Mouse (Mus musculus) spleen, adult 2 months (tissue): ENCODE measurements around the gene Evc. TPM values are rescaled to one million over a fixed set of nuclear protein-coding genes. Genes with fewer than 3 reads are reported as not detected.

ENCODE experiments used
- DNase-seq, 2 experiments: peaks; one replicate each; pipeline versions ENCODE4 v3.0.0 to v3.0.0-alpha.2; 2012 to 2021; ENCODE audit warnings: low spot score in 2 of 2, low read depth in 1 of 2
- H3K27ac ChIP-seq: fragments of 200-500 bp; 2 replicates; pipeline ENCODE4 v1.5.1; 2012; ENCODE audit warnings: low read length, inconsistent platforms; ENCODE audit not compliant: insufficient read depth
- H3K27me3 ChIP-seq: fragments of 200-500 bp; 2 replicates; pipeline ENCODE4 v1.6.1; 2012; ENCODE audit warnings: mild to moderate bottlenecking, moderate library complexity, low read length, inconsistent platforms; ENCODE audit not compliant: control insufficient read depth, insufficient read depth
- H3K36me3 ChIP-seq: fragments of 200-500 bp; 2 replicates; pipeline ENCODE4 v1.6.1; 2012; ENCODE audit warnings: mild to moderate bottlenecking, low read length, inconsistent platforms; ENCODE audit not compliant: control insufficient read depth, insufficient read depth
- H3K4me1 ChIP-seq: fragments of 200-500 bp; 2 replicates; pipeline ENCODE4 v1.6.1; 2011; ENCODE audit warnings: inconsistent platforms; ENCODE audit not compliant: control insufficient read depth, insufficient read depth, insufficient read length
- H3K4me3 ChIP-seq: fragments of 200-500 bp; 2 replicates; pipeline ENCODE4 v1.5.1; 2011; ENCODE audit warnings: mild to moderate bottlenecking, inconsistent platforms; ENCODE audit not compliant: insufficient read depth, insufficient read length; ENCODE audit errors: extremely low read depth
- CTCF ChIP-seq: fragments of 200-500 bp; IDR thresholded peaks from 2 replicates; pipeline ENCODE4 v1.5.1; 2011; ENCODE audit warnings: mild to moderate bottlenecking, inconsistent platforms; ENCODE audit not compliant: insufficient read depth, insufficient read length, insufficient replicate concordance; ENCODE audit errors: extremely low read depth
- POLR2A ChIP-seq: fragments of 200-500 bp; IDR thresholded peaks from 2 replicates; pipeline ENCODE4 v1.6.1; 2011; ENCODE audit warnings: low read depth, low read length, inconsistent platforms
- WGBS: fragments of 180-500 bp; shearing (Covaris S2); methylation state at CpG from one replicate; pipeline ENCODE4 v1.1.7; 2018; 5-methylcytosine and 5-hydroxymethylcytosine counted together
- polyA plus RNA-seq: library from polyadenylated mRNA; depleted of rRNA; stranded (reverse); fragments of >200 nt; gene quantifications from 2 replicates; pipeline ENCODE4 v1.2.3, GENCODE M21; 2012

Evc gene
- polyA plus RNA-seq, 1 experiment: 4.5 TPM

DNA sequence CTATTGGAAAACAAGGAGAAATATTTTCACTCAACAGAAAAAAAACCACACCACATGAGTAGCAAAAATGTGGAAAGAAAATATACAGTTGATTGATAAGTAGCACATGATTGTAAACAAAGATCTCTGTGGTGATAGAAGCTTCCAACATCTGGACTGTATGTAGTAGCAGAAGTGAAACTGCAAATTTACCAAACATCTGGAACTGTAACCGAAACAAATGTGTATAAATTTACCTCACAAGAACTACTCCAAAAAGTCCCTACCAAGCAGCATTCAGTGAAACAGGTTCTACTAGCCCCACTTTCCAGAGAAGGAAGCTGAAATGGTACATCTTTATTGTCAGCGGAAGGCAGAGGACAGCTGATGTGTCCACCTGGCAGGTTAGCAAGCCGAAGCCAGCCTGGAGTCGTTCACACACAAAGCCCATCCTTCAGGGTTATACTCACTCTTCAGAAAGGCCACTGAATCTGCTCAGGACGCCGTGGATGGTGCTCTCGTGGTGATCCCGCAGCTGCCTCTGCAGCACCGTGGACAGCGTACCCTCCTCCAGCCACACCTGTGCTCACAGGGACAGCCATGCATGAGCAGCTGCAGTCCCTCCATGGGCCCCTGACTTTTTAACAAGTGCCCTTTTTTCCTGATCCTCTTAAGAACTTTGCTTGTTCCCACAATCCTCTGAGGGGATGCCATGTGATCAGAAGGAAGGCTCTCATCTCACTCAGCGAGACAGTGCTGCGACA, 23.5 kb downstream of the Evc start:
- H3K4me1 ChIP-seq: no peaks in the 10 kb centered on the region
- DNase-seq: no peak
- WGBS: 82% methylated on average over 12 of the region's 12 CpGs
- no peaks in the 10 kb centered on the region for H3K27me3 ChIP-seq
- no peak overlapping the region for H3K4me3 ChIP-seq
- TF ChIP-seq POLR2A: no peak
- no peak for TF ChIP-seq CTCF
- H3K27ac ChIP-seq: no peak overlapping the region
- no peaks in the 10 kb centered on the region for H3K36me3 ChIP-seq

DNA sequence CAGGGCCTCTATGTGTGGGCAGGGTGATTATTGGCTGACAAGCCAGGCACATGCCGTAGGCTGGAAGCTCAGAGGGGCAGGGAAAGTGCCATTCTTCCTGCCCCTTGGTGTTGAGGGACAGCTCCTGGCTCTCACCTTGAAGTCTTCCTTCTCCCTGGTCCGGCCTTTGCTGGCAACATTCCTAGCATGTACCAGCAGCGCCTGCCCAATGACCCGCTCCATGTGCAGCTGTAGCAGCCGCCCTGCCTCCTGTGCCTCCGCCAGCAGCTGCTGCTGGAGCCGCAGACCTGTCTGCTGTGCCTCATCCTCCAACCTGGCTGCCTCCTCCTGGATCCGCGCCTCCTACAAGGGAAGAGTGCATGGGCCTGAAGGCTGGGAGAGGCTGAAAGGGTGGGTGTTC, 26.7 kb downstream of the Evc start:
- TF ChIP-seq POLR2A (no peak), CTCF (no peak)
- no peak for DNase-seq
- Histone ChIP-seq H3K4me3 (no peak overlapping the region), H3K36me3 (no peaks in the 10 kb centered on the region), H3K27me3 (no peaks in the 10 kb centered on the region), H3K27ac (no peak overlapping the region), H3K4me1 (no peaks in the 10 kb centered on the region)
- WGBS: 89% methylated on average over 9 of the region's 9 CpGs

GRCm38 (mm10) chr5:37298370-37298769, 38.3 kb downstream of the Evc start:
- no peak for DNase-seq
- no peaks in the 10 kb centered on the region for H3K27me3 ChIP-seq
- H3K27ac ChIP-seq: no peak overlapping the region
- WGBS: 26% methylated on average over 7 of the region's 7 CpGs
- no peaks in the 10 kb centered on the region for H3K36me3 ChIP-seq
- H3K4me3 ChIP-seq: no peak overlapping the region
- TF ChIP-seq POLR2A (no peak), CTCF (peak; percentile 51; the same call in 1 of the 2 replicates)
- H3K4me1 ChIP-seq: no peaks in the 10 kb centered on the region

DNA sequence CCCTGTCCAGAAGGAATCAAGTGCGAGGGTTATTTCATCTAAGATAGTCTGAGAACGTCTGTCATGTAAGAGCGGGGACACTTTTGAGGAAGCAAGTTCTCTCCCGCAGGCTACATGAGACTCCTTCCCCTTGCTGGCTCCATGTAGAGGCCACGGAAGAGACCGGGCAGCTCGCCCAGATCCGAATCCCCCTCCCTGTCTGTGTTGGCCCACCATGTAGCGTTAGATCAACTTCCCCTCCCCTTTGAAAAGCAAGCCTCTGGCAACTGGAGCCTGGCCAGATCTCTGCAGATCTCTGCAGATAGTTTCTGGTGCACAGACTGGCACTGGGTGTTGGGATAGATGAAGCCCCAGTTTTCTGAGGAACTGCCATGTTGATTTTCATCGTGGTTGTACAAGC, 40.0 kb downstream of the Evc start:
- 66% methylated on average over 10 of the region's 10 CpGs for WGBS
- DNase-seq: no peak
- TF ChIP-seq POLR2A (no peak), CTCF (no peak)
- Histone ChIP-seq H3K36me3 (no peaks in the 10 kb centered on the region), H3K27me3 (no peaks in the 10 kb centered on the region), H3K4me3 (no peak overlapping the region), H3K27ac (no peak overlapping the region), H3K4me1 (no peaks in the 10 kb centered on the region)

GRCm38 (mm10) chr5:37290983-37291382, 45.7 kb downstream of the Evc start:
- no peaks in the 10 kb centered on the region for H3K4me1 ChIP-seq
- H3K27ac ChIP-seq: no peak overlapping the region
- DNase-seq: no peak
- H3K36me3 ChIP-seq: no peaks in the 10 kb centered on the region
- WGBS: 63% methylated on average over 9 of the region's 9 CpGs
- no peaks in the 10 kb centered on the region for H3K27me3 ChIP-seq
- TF ChIP-seq POLR2A (no peak), CTCF (peak; percentile 52; the same call in 1 of the 2 replicates)
- no peak overlapping the region for H3K4me3 ChIP-seq

- no peak for DNase-seq
- Histone ChIP-seq H3K27me3 (no peaks in the 10 kb centered on the region), H3K36me3 (no peaks in the 10 kb centered on the region), H3K27ac (no peak overlapping the region), H3K4me1 (no peaks in the 10 kb centered on the region), H3K4me3 (no peak overlapping the region)
- TF ChIP-seq CTCF (peak; percentile 50; the same call in 1 of the 2 replicates), POLR2A (no peak)
- 21% methylated on average over 3 of the region's 3 CpGs for WGBS
These were observed 47.5 kb downstream of the Evc start for GRCm38 (mm10) chr5:37289236-37289635.

DNA sequence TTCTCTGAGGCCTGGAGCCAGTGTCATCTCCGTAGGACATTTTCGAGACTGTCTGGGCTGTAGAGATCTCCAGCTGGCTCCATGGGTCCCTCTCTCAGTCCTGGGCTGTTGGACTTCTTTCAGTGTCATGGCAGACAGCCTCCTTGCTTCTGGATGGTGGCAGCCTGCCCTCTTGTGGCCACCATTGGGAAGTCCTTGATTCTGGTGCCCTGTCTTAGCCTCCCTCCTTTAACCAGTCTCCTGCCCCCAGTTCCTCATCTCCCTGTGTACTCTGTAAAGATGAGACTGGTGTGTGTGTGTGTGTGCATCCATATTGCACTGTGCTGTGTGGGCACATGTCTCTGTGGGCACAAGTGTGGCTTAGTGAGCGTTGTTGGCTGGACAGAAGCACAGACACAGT, 48.3 kb downstream of the Evc start:
- no peak for DNase-seq
- TF ChIP-seq CTCF (peak; percentile 38; the same call in 1 of the 2 replicates), POLR2A (no peak)
- no peaks in the 10 kb centered on the region for H3K27me3 ChIP-seq
- 67% methylated on average over 3 of the region's 3 CpGs for WGBS
- no peaks in the 10 kb centered on the region for H3K4me1 ChIP-seq
- H3K4me3 ChIP-seq: no peak overlapping the region
- no peaks in the 10 kb centered on the region for H3K36me3 ChIP-seq
- no peak overlapping the region for H3K27ac ChIP-seq
